ENCODE assay signal across 8 mouse cellular contexts in genomic region chr9:123480253-123480921, GRCm38 (mm10). TPM values are rescaled to one million over a fixed set of nuclear protein-coding genes. Genes with fewer than 3 reads are reported as not detected.
A peak's percentile ranks its signal among the peaks of the same experiment; 100 is the strongest.
DNase-seq lines count a peak whose midpoint lies in the region; ATAC-seq and TF ChIP-seq lines count a peak whose summit lies in the region.

No protein-coding gene starts in this region.

- no peak for TF ChIP-seq POLR2A in kidney, adult 2 months (IDR thresholded peaks at IDR 0.05; ENCODE audit: low read depth, low read length)

- no peak for DNase-seq in kidney, adult 2 months
- no peak for DNase-seq in kidney, adult 11 months
- DNase-seq in forebrain, postnatal 0 days = no peak
- DNase-seq in frontal cortex, adult 2 months (ENCODE audit: extremely low spot score in 1 of 2, low spot score in 1 of 2) = no peak
- no peak for DNase-seq in adrenal gland, postnatal 4 days (ENCODE audit: low spot score in 2 of 2)
- no peak for DNase-seq in adrenal gland, postnatal 25 days

- peak overlapping the region; percentile 76; the same call in 1 of the 2 replicates for H3K4me3 ChIP-seq in kidney, adult 2 months (ENCODE audit: insufficient read depth, low read depth, low read length)
- no peak overlapping the region for H3K4me3 ChIP-seq in forebrain, postnatal 0 days (ENCODE audit: low read depth, low read length)
- peak overlapping the region; percentile 69 for H3K4me3 ChIP-seq in limb, embryonic 12.5 days (replicated peaks)
- H3K4me3 ChIP-seq in midbrain, embryonic 13.5 days (replicated peaks) = peak overlapping the region; percentile 62

- no peaks in the 10 kb centered on the region for H3K27me3 ChIP-seq in kidney, adult 2 months (replicated peaks; ENCODE audit: control insufficient read depth, insufficient read depth, low read length)
- H3K27me3 ChIP-seq in forebrain, postnatal 0 days (ENCODE audit: insufficient read depth, low read length) = no peaks in the 10 kb centered on the region
- no peaks in the 10 kb centered on the region for H3K27me3 ChIP-seq in limb, embryonic 12.5 days
- H3K27me3 ChIP-seq in midbrain, embryonic 13.5 days = no peaks in the 10 kb centered on the region

- H3K4me2 ChIP-seq in forebrain, postnatal 0 days (ENCODE audit: low read depth) = peak overlapping the region; percentile 64; the same call in 1 of the 2 replicates
- H3K4me2 ChIP-seq in limb, embryonic 12.5 days = peak overlapping the region; percentile 83
- peak overlapping the region; percentile 63 for H3K4me2 ChIP-seq in midbrain, embryonic 13.5 days (replicated peaks)

- H3K4me1 ChIP-seq in kidney, adult 2 months (ENCODE audit: control insufficient read depth, insufficient read depth, low read length) = peaks cover 13% of the 10 kb centered on the region
- H3K4me1 ChIP-seq in forebrain, postnatal 0 days (ENCODE audit: insufficient read depth) = 0 out of 2 replicates have a peak, but pooled peaks cover 3% of the 10 kb centered on the region
- H3K4me1 ChIP-seq in limb, embryonic 12.5 days (replicated peaks) = peaks cover 52% of the 10 kb centered on the region
- peaks cover 48% of the 10 kb centered on the region for H3K4me1 ChIP-seq in midbrain, embryonic 13.5 days (replicated peaks)

- H3K36me3 ChIP-seq in kidney, adult 2 months (ENCODE audit: control insufficient read depth, insufficient read depth, low read length) = no peaks in the 10 kb centered on the region
- no peaks in the 10 kb centered on the region for H3K36me3 ChIP-seq in forebrain, postnatal 0 days (ENCODE audit: insufficient read depth)
- H3K36me3 ChIP-seq in limb, embryonic 12.5 days = peaks cover 41% of the 10 kb centered on the region
- no peaks in the 10 kb centered on the region for H3K36me3 ChIP-seq in midbrain, embryonic 13.5 days

- no peaks in the 10 kb centered on the region for H3K9me3 ChIP-seq in forebrain, postnatal 0 days (ENCODE audit: low read length)
- H3K9me3 ChIP-seq in limb, embryonic 12.5 days = no peaks in the 10 kb centered on the region
- no peaks in the 10 kb centered on the region for H3K9me3 ChIP-seq in midbrain, embryonic 13.5 days

- no peak overlapping the region for H3K9ac ChIP-seq in forebrain, postnatal 0 days
- H3K9ac ChIP-seq in limb, embryonic 12.5 days (replicated peaks) = peak overlapping the region; percentile 79
- H3K9ac ChIP-seq in midbrain, embryonic 13.5 days (replicated peaks) = no peak overlapping the region

- H3K27ac ChIP-seq in kidney, adult 2 months (ENCODE audit: insufficient read depth, low read depth, low read length) = no peak overlapping the region
- H3K27ac ChIP-seq in forebrain, postnatal 0 days (ENCODE audit: low read depth, low read length) = no peak overlapping the region
- H3K27ac ChIP-seq in limb, embryonic 12.5 days = no peak overlapping the region
- H3K27ac ChIP-seq in midbrain, embryonic 13.5 days = no peak overlapping the region

- WGBS in kidney, adult 2 months = 61% methylated on average over 18 of the region's 18 CpGs
- WGBS in forebrain, postnatal 0 days = 81% methylated on average over 18 of the region's 18 CpGs
- 89% methylated on average over 18 of the region's 18 CpGs for WGBS in limb, embryonic 12.5 days
- 85% methylated on average over 18 of the region's 18 CpGs for WGBS in midbrain, embryonic 13.5 days

- ATAC-seq in forebrain, postnatal 0 days = no peak
- no peak for ATAC-seq in limb, embryonic 12.5 days (ENCODE audit: insufficient number of reproducible peaks, insufficient read depth, low FRiP score, low TSS enrichment, low read depth)
- ATAC-seq in midbrain, embryonic 13.5 days = no peak

- TF ChIP-seq CTCF in kidney, adult 2 months (conservative IDR thresholded peaks at IDR 0.05; ENCODE audit: insufficient read depth, insufficient read length, low read depth, low read length) = no peak
- TF ChIP-seq CTCF in forebrain, postnatal 0 days (IDR thresholded peaks at IDR 0.05; ENCODE audit: low read depth) = no peak

RNA-seq across cellular contexts. Expression of gene Limd1, which starts 1.9 kb away (rescaled TPM):
- 56.9 and 58.7 TPM in 2 replicates for polyA plus RNA-seq in kidney, adult 2 months (2012; rRNA removed)
- 16.3 and 23.8 TPM in 2 replicates for total RNA-seq in forebrain, postnatal 0 days (2014; rRNA removed)
- 8.8 and 9.1 TPM in 2 replicates for polyA plus RNA-seq in forebrain, postnatal 0 days (2015; fragmentation: Nextera tagmentation; extraction: Ambion mirVana)
- 53.3 and 53.6 TPM in 2 replicates for polyA plus RNA-seq in limb, embryonic 12.5 days (2016; fragmentation: Nextera tagmentation; extraction: Ambion mirVana)
- polyA plus RNA-seq in midbrain, embryonic 13.5 days (2015; fragmentation: Nextera tagmentation; extraction: Ambion mirVana) = 20.3 and 22.7 TPM in 2 replicates
- 7.9 and 8.4 TPM in 2 replicates for polyA plus RNA-seq in frontal cortex, adult 2 months (2012; rRNA removed)
- 10 to 100 TPM; 41.7 to 47.3 TPM for total RNA-seq in adrenal gland, postnatal 4 days (2021)
- 32.4 and 34.7 TPM in 2 replicates for total RNA-seq in adrenal gland, postnatal 25 days (2021)

RNA-seq across cellular contexts. Expression of gene Sacm1l, which starts 49.2 kb away (rescaled TPM):
- 13.8 and 20.0 TPM in 2 replicates for polyA plus RNA-seq in kidney, adult 2 months (2012; rRNA removed)
- 38.9 and 45.1 TPM in 2 replicates for total RNA-seq in forebrain, postnatal 0 days (2014; rRNA removed)
- polyA plus RNA-seq in forebrain, postnatal 0 days (2015; fragmentation: Nextera tagmentation; extraction: Ambion mirVana) = 25.1 and 33.1 TPM in 2 replicates
- 50.1 and 52.0 TPM in 2 replicates for polyA plus RNA-seq in limb, embryonic 12.5 days (2016; fragmentation: Nextera tagmentation; extraction: Ambion mirVana)
- 45.8 and 49.9 TPM in 2 replicates for polyA plus RNA-seq in midbrain, embryonic 13.5 days (2015; fragmentation: Nextera tagmentation; extraction: Ambion mirVana)
- 37.3 and 40.8 TPM in 2 replicates for polyA plus RNA-seq in frontal cortex, adult 2 months (2012; rRNA removed)
- total RNA-seq in adrenal gland, postnatal 4 days (2021) = 10 to 100 TPM; 47.0 to 59.8 TPM
- total RNA-seq in adrenal gland, postnatal 25 days (2021) = 76.0 and 110 TPM in 2 replicates
